Mouse (Mus musculus): Measurements from ENCODE around the gene Trabd.

- TF ChIP-seq CTCF (IDR thresholded peaks at IDR 0.05; ENCODE audit: low read depth), result no peak
- no peak for TF ChIP-seq EP300 (IDR thresholded peaks at IDR 0.05; ENCODE audit: low read depth)
Observed at GRCm38 (mm10) chr15:89076156-89076731, 1.3 kb downstream of the Trabd start.

Measured in heart, postnatal 0 days (tissue).